9 mouse cellular contexts compared by ENCODE assay signal in genomic region chr11:67820221-67820620, GRCm38 (mm10). TPM values are rescaled to one million over a fixed set of nuclear protein-coding genes. Genes with fewer than 3 reads are reported as not detected.
DNase-seq lines count a peak whose midpoint lies in the region; ATAC-seq and TF ChIP-seq lines count a peak whose summit lies in the region.
"Had no signal": no experiment of that assay in that cellular context is flagged by ENCODE, and none has a peak within 500 bp of the region (broad histone marks: within the 10 kb centered on the region; RNA-seq: fewer than 3 reads in every experiment).

No protein-coding gene starts in this region.

- no peaks in the 10 kb centered on the region for H3K4me1 ChIP-seq in embryonic facial prominence, embryonic 11.5 days (ENCODE audit: control insufficient read depth, insufficient read depth, low read length)
- no peaks in the 10 kb centered on the region for H3K4me1 ChIP-seq in kidney, postnatal 0 days (replicated peaks; ENCODE audit: insufficient read depth, low read length)

- no peak overlapping the region for H3K4me2 ChIP-seq in embryonic facial prominence, embryonic 11.5 days (ENCODE audit: low read depth, low read length)
- H3K4me2 ChIP-seq in kidney, postnatal 0 days (ENCODE audit: low read length), result no peak overlapping the region

- no peaks in the 10 kb centered on the region for H3K36me3 ChIP-seq in embryonic facial prominence, embryonic 11.5 days (replicated peaks; ENCODE audit: control insufficient read depth, insufficient read depth, low read depth, low read length)
- no peaks in the 10 kb centered on the region for H3K36me3 ChIP-seq in kidney, postnatal 0 days (ENCODE audit: insufficient read depth, low read length)
- H3K36me3 ChIP-seq: lung, embryonic 15.5 days had no signal

- peak; percentile 53 for DNase-seq in gastrocnemius, adult 2 months
- no peak for DNase-seq in gastrocnemius, postnatal 36 days
- peak; percentile 71 to 81 for DNase-seq in right cerebral cortex, postnatal 10 days (ENCODE audit: low spot score in 2 of 2)
- no peak for DNase-seq in right cerebral cortex, adult 18-20 months
- peak; percentile 71 for DNase-seq in embryonic facial prominence, embryonic 11.5 days (ENCODE audit: low spot score)
- peak; percentile 65 for DNase-seq in kidney, postnatal 0 days (ENCODE audit: low spot score)
- DNase-seq in lung, postnatal 25 days (ENCODE audit: low spot score), result peak; percentile 51
- DNase-seq in yolk sac, embryonic 10.5 days (ENCODE audit: low spot score), result peak; percentile 27

- ATAC-seq in embryonic facial prominence, embryonic 11.5 days (replicated peaks; ENCODE audit: insufficient number of reproducible peaks, low FRiP score, low TSS enrichment, low read depth), result no peak
- no peak; the same call in 1 of the 2 replicates for ATAC-seq in kidney, postnatal 0 days (replicated peaks; ENCODE audit: low FRiP score, low read depth)

- no peak overlapping the region for H3K9ac ChIP-seq in embryonic facial prominence, embryonic 11.5 days (replicated peaks; ENCODE audit: low read length)
- H3K9ac ChIP-seq in kidney, postnatal 0 days (ENCODE audit: low read depth, low read length), result no peak overlapping the region
- H3K9ac ChIP-seq: lung, embryonic 15.5 days had no signal

- TF ChIP-seq CTCF in gastrocnemius, adult 2 months (IDR thresholded peaks at IDR 0.05), result peak; percentile 61
- TF ChIP-seq CTCF in kidney, postnatal 0 days (IDR thresholded peaks at IDR 0.05; ENCODE audit: low read depth), result peak; percentile 80

- H3K27me3 ChIP-seq in embryonic facial prominence, embryonic 11.5 days (ENCODE audit: control insufficient read depth, insufficient read depth, low read length), result no peaks in the 10 kb centered on the region
- no peaks in the 10 kb centered on the region for H3K27me3 ChIP-seq in kidney, postnatal 0 days (ENCODE audit: insufficient read depth, low read length)
- H3K27me3 ChIP-seq: lung, embryonic 15.5 days had no signal

- H3K27ac ChIP-seq in gastrocnemius, adult 2 months, result no peak overlapping the region
- no peak overlapping the region for H3K27ac ChIP-seq in embryonic facial prominence, embryonic 11.5 days (replicated peaks; ENCODE audit: low read depth, low read length)
- no peak overlapping the region for H3K27ac ChIP-seq in kidney, postnatal 0 days
- H3K27ac ChIP-seq: lung, embryonic 15.5 days had no signal

- H3K9me3 ChIP-seq in embryonic facial prominence, embryonic 11.5 days (replicated peaks; ENCODE audit: control insufficient read depth, low read length), result no peaks in the 10 kb centered on the region
- H3K9me3 ChIP-seq in kidney, postnatal 0 days (replicated peaks; ENCODE audit: low read length), result no peaks in the 10 kb centered on the region
- H3K9me3 ChIP-seq: lung, embryonic 15.5 days had no signal

- 14% methylated on average over 4 of the region's 4 CpGs for whole genome bisulfite sequencing in embryonic facial prominence, embryonic 11.5 days
- WGBS in kidney, postnatal 0 days, result 23% methylated on average over 4 of the region's 4 CpGs

- H3K4me3 ChIP-seq in gastrocnemius, adult 2 months, result no peak overlapping the region
- no peak overlapping the region for H3K4me3 ChIP-seq in embryonic facial prominence, embryonic 11.5 days (ENCODE audit: low read depth, low read length)
- no peak overlapping the region for H3K4me3 ChIP-seq in kidney, postnatal 0 days (replicated peaks; ENCODE audit: low read depth, low read length)
- H3K4me3 ChIP-seq: lung, embryonic 15.5 days had no signal

- intact Hi-C loops in gastrocnemius, adult 2 months (cut with DNase I), result loop anchor here (5.0 to 10.0 kb wide), 2 partner anchors 145 to 587 kb away; partner anchors contain the start of genes Cfap52 and Stx8
- intact Hi-C loops in gastrocnemius, postnatal 36 days (cut with DNase I), result no loop called here

RNA-seq across cellular contexts. Expression of gene Dhrs7c, which starts 22.2 kb away (rescaled TPM):
- total RNA-seq in gastrocnemius, adult 2 months (2021), result 100 to 1,000 TPM; 338 to 397 TPM
- total RNA-seq in gastrocnemius, postnatal 36 days (2021), result 100 to 1,000 TPM; 353 to 437 TPM
- not detected in 2 replicates for polyA plus RNA-seq in embryonic facial prominence, embryonic 11.5 days (2014; fragmentation: Nextera tagmentation; extraction: Ambion mirVana)
- polyA plus RNA-seq in kidney, postnatal 0 days (2015; fragmentation: Nextera tagmentation; extraction: Ambion mirVana), result not detected in 2 replicates

RNA-seq across cellular contexts. Expression of gene Gsg1l2, which starts 45.8 kb away (rescaled TPM):
- not detected for total RNA-seq in gastrocnemius, adult 2 months (2021)
- not detected for total RNA-seq in gastrocnemius, postnatal 36 days (2021)
- polyA plus RNA-seq in embryonic facial prominence, embryonic 11.5 days (2014; fragmentation: Nextera tagmentation; extraction: Ambion mirVana), result not detected in 2 replicates
- polyA plus RNA-seq in kidney, postnatal 0 days (2015; fragmentation: Nextera tagmentation; extraction: Ambion mirVana), result not detected in 2 replicates
- polyA plus RNA-seq: lung, embryonic 15.5 days had no signal

RNA-seq across cellular contexts. Expression of gene Glp2r, which starts 49.3 kb away (rescaled TPM):
- under 1 TPM; 0.20 to 0.77 TPM for total RNA-seq in gastrocnemius, adult 2 months (2021)
- total RNA-seq in gastrocnemius, postnatal 36 days (2021), result under 1 TPM; 0.13 to 0.37 TPM
- 0.18 TPM in 1 of 2 replicates, not detected in the other for polyA plus RNA-seq in embryonic facial prominence, embryonic 11.5 days (2014; fragmentation: Nextera tagmentation; extraction: Ambion mirVana)
- polyA plus RNA-seq in kidney, postnatal 0 days (2015; fragmentation: Nextera tagmentation; extraction: Ambion mirVana), result not detected in 2 replicates

Comparison
In these comparisons a context has a peak if more than half of its experiments do, and no peak if none do; other contexts are left out.
1. DNase-seq: peak in gastrocnemius, adult 2 months (single experiment), right cerebral cortex, postnatal 10 days (2 of 2), embryonic facial prominence, embryonic 11.5 days (single experiment), kidney, postnatal 0 days (single experiment), lung, postnatal 25 days (single experiment) and yolk sac, embryonic 10.5 days (single experiment); none in gastrocnemius, postnatal 36 days (0 of 2) and right cerebral cortex, adult 18-20 months (single experiment).